Comparison of ENCODE assay signal across 8 mouse cellular contexts in the genomic region with DNA sequence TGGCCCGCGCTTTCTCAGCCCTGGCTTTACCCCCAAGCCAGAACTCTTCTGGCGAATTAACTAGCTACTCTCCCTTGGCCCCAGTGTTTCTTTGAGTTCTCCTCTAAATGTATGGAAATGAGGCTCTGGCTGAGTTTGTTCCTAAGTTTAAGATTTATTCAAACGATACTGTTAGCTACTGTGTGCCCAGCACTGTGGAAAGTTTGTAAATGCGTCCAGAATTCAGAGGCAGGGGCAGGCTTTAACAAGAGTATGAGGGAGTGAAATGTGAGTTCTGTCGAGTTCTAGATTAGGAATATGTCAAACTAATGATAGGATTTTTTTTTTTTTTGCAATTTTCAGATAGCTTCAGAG. TPM values are rescaled to one million over a fixed set of nuclear protein-coding genes. Genes with fewer than 3 reads are reported as not detected.
DNase-seq lines count a peak whose midpoint lies in the region; ATAC-seq and TF ChIP-seq lines count a peak whose summit lies in the region.

No protein-coding gene starts in this region.

- H3K36me3 ChIP-seq in heart, embryonic 14.5 days (ENCODE audit: control insufficient read depth, insufficient read depth, low read length), result peaks cover under 1% of the 10 kb centered on the region
- H3K36me3 ChIP-seq in ES-E14 (ENCODE audit: control insufficient read depth, insufficient read depth, low read length, poor library complexity, severe bottlenecking), result no peaks in the 10 kb centered on the region; the same call in 1 of the 2 replicates
- peaks cover under 1% of the 10 kb centered on the region; the same call in 1 of the 2 replicates for H3K36me3 ChIP-seq in hindbrain, embryonic 10.5 days

- ATAC-seq in heart, embryonic 14.5 days (ENCODE audit: insufficient number of reproducible peaks, insufficient read depth, low FRiP score, low read depth), result no peak
- ATAC-seq in megakaryocyte-erythroid progenitor cell, adult 5-6 weeks (replicated peaks; ENCODE audit: low FRiP score, low TSS enrichment, poor library complexity, severe bottlenecking), result peak; percentile 39

- no peak for DNase-seq in heart, postnatal 36 days
- DNase-seq in ES-E14 (ENCODE audit: low read depth, low spot score), result no peak
- DNase-seq in hindbrain, embryonic 10.5 days (ENCODE audit: low spot score), result no peak
- DNase-seq in cerebellum, adult 11-12 months, result no peak
- DNase-seq in adrenal gland, postnatal 4 days (ENCODE audit: low spot score in 2 of 2), result no peak
- DNase-seq in adipocyte (ENCODE audit: low spot score), result no peak

- WGBS in heart, embryonic 14.5 days, result 20% methylated on average over 6 of the region's 6 CpGs
- WGBS in hindbrain, embryonic 10.5 days, result 19% methylated on average over 6 of the region's 6 CpGs

- peak overlapping the region; percentile 68 to 91 for H3K27ac ChIP-seq in heart, embryonic 14.5 days (replicated peaks in 1 of 2; ENCODE audit: control insufficient read depth in 1 of 2, insufficient read depth in 1 of 2, low read depth in 2 of 2, low read length in 2 of 2)
- H3K27ac ChIP-seq in ES-E14 (ENCODE audit: insufficient read depth, low read depth, low read length, poor library complexity, severe bottlenecking), result no peak overlapping the region; the same call in 1 of the 2 replicates
- H3K27ac ChIP-seq in hindbrain, embryonic 10.5 days, result peak overlapping the region; percentile 92

- H3K9me3 ChIP-seq in heart, embryonic 14.5 days (ENCODE audit: control insufficient read depth, low read length), result no peaks in the 10 kb centered on the region
- H3K9me3 ChIP-seq in ES-E14 (ENCODE audit: control insufficient read depth, insufficient read depth, low read depth, low read length), result no peaks in the 10 kb centered on the region
- H3K9me3 ChIP-seq in hindbrain, embryonic 10.5 days, result no peaks in the 10 kb centered on the region

- peak overlapping the region; percentile 77; the same call in 1 of the 2 replicates for H3K9ac ChIP-seq in heart, embryonic 14.5 days (ENCODE audit: low read length)
- peak overlapping the region; percentile 60; the same call in 1 of the 2 replicates for H3K9ac ChIP-seq in ES-E14 (ENCODE audit: insufficient read depth, low read depth, low read length, poor library complexity, severe bottlenecking)

- no peaks in the 10 kb centered on the region for H3K27me3 ChIP-seq in heart, embryonic 14.5 days (ENCODE audit: control insufficient read depth, insufficient read depth, low read length)
- H3K27me3 ChIP-seq in hindbrain, embryonic 10.5 days (ENCODE audit: insufficient read depth, poor library complexity, severe bottlenecking), result no peaks in the 10 kb centered on the region

- H3K4me2 ChIP-seq in heart, embryonic 14.5 days (ENCODE audit: low read length), result peak overlapping the region; percentile 53

- H3K4me1 ChIP-seq in heart, embryonic 14.5 days (ENCODE audit: control insufficient read depth in 2 of 2, insufficient read depth in 2 of 2, low read length in 2 of 2), result no peaks in the 10 kb centered on the region
- 0 out of 4 replicates have a peak, but pooled peaks cover 0 to 2% of the 10 kb centered on the region in 2 experiments for H3K4me1 ChIP-seq in ES-E14 (ENCODE audit: control insufficient read depth in 2 of 2, insufficient read depth in 2 of 2, low read length in 2 of 2, poor library complexity in 1 of 2)
- H3K4me1 ChIP-seq in hindbrain, embryonic 10.5 days (replicated peaks), result no peaks in the 10 kb centered on the region

- H3K4me3 ChIP-seq in heart, embryonic 14.5 days (ENCODE audit: control insufficient read depth in 1 of 2, insufficient read depth in 1 of 2, low read depth in 1 of 2, low read length in 2 of 2), result peak overlapping the region; percentile 64 to 75
- H3K4me3 ChIP-seq in ES-E14 (ENCODE audit: insufficient read depth in 1 of 2, low read depth in 1 of 2, low read length in 2 of 2, poor library complexity in 1 of 2, severe bottlenecking in 1 of 2), result peak overlapping the region; percentile 81 to 94
- H3K4me3 ChIP-seq in hindbrain, embryonic 10.5 days, result peak overlapping the region; percentile 62

- intact Hi-C loops in heart, postnatal 36 days (cut with DNase I), result loop anchor here (5.0 kb wide), 1 partner anchor 45 kb away; a partner anchor contains a TSS

- in situ Hi-C loops in ES-E14 (cut with MboI; ENCODE audit: low sequenced_read_pairs in 2 of 2, unreplicated experiment in 2 of 2), result no loop called here

TF ChIP-seq in ES-E14, 5 proteins besides CTCF, POLR2A, EP300 and RAD21:
- no peak for TF ChIP-seq MAFK (IDR thresholded peaks at IDR 0.05; ENCODE audit: insufficient read depth, low read depth, low read length)
- no peak for TF ChIP-seq ZC3H11A (IDR thresholded peaks at IDR 0.05; ENCODE audit: borderline replicate concordance, low read depth, low read length)
- no peak for TF ChIP-seq CHD2 (IDR thresholded peaks at IDR 0.05; ENCODE audit: low read depth, low read length)
- no peak for TF ChIP-seq HCFC1 (IDR thresholded peaks at IDR 0.05; ENCODE audit: borderline replicate concordance, insufficient read depth, low read length)
- no peak for TF ChIP-seq ZNF384 (IDR thresholded peaks at IDR 0.05; ENCODE audit: low read depth, low read length)
TF ChIP-seq in ES-E14: peak in this region for 0.

RNA-seq across cellular contexts. Expression of a gene that starts 0.3 kb away (rescaled TPM):
- 70.6 and 73.9 TPM in 2 replicates for polyA plus RNA-seq in heart, embryonic 14.5 days (2014; fragmentation: Nextera tagmentation; extraction: Ambion mirVana)
- 10 to 100 TPM; 20.7 to 20.8 TPM for total RNA-seq in heart, postnatal 36 days (2021)
- total RNA-seq in ES-E14 (2012; rRNA removed), result 20.2 and 42.4 TPM in 2 replicates
- 70.6 and 100 TPM in 2 replicates for polyA plus RNA-seq in hindbrain, embryonic 10.5 days (2016; fragmentation: Nextera tagmentation; extraction: Ambion mirVana)
- 123 and 148 TPM in 2 replicates for total RNA-seq in megakaryocyte-erythroid progenitor cell, adult 5-6 weeks (2014; fragmentation: Nextera tagmentation)
- 214 and 241 TPM in 2 replicates for total RNA-seq in megakaryocyte-erythroid progenitor cell, adult 5-6 weeks (2017)
- 10 to 100 TPM; 42.1 to 47.1 TPM for total RNA-seq in adrenal gland, postnatal 4 days (2021)

RNA-seq across cellular contexts. Expression of a gene that starts 41.4 kb away (rescaled TPM):
- polyA plus RNA-seq in heart, embryonic 14.5 days (2014; fragmentation: Nextera tagmentation; extraction: Ambion mirVana), result 0.61 and 0.85 TPM in 2 replicates
- 1 to 10 TPM; 1.1 to 1.3 TPM for total RNA-seq in heart, postnatal 36 days (2021)
- 0.31 TPM in 1 of 2 replicates, not detected in the other for total RNA-seq in ES-E14 (2012; rRNA removed)
- 1.2 and 2.2 TPM in 2 replicates for polyA plus RNA-seq in hindbrain, embryonic 10.5 days (2016; fragmentation: Nextera tagmentation; extraction: Ambion mirVana)
- 52.5 and 52.7 TPM in 2 replicates for total RNA-seq in megakaryocyte-erythroid progenitor cell, adult 5-6 weeks (2014; fragmentation: Nextera tagmentation)
- total RNA-seq in megakaryocyte-erythroid progenitor cell, adult 5-6 weeks (2017), result 116 and 120 TPM in 2 replicates
- 1 to 10 TPM; 1.6 to 2.1 TPM for total RNA-seq in adrenal gland, postnatal 4 days (2021)

RNA-seq across cellular contexts. Expression of a gene that starts 43.5 kb away (rescaled TPM):
- polyA plus RNA-seq in heart, embryonic 14.5 days (2014; fragmentation: Nextera tagmentation; extraction: Ambion mirVana), result 303 and 361 TPM in 2 replicates
- total RNA-seq in heart, postnatal 36 days (2021), result 100 to 1,000 TPM in 1 of 2 experiments, 10 to 100 TPM in 1; 99.3 to 127 TPM
- total RNA-seq in ES-E14 (2012; rRNA removed), result 1,690 and 1,886 TPM in 2 replicates
- 271 and 325 TPM in 2 replicates for polyA plus RNA-seq in hindbrain, embryonic 10.5 days (2016; fragmentation: Nextera tagmentation; extraction: Ambion mirVana)
- total RNA-seq in megakaryocyte-erythroid progenitor cell, adult 5-6 weeks (2014; fragmentation: Nextera tagmentation), result 2,126 and 2,307 TPM in 2 replicates
- 7,427 and 9,426 TPM in 2 replicates for total RNA-seq in megakaryocyte-erythroid progenitor cell, adult 5-6 weeks (2017)
- 100 to 1,000 TPM; 362 to 397 TPM for total RNA-seq in adrenal gland, postnatal 4 days (2021)

RNA-seq across cellular contexts. Expression of a gene that starts 59.0 kb away (rescaled TPM):
- 2.4 and 3.2 TPM in 2 replicates for polyA plus RNA-seq in heart, embryonic 14.5 days (2014; fragmentation: Nextera tagmentation; extraction: Ambion mirVana)
- 1 to 10 TPM; 1.4 to 1.9 TPM for total RNA-seq in heart, postnatal 36 days (2021)
- 17.2 and 26.7 TPM in 2 replicates for total RNA-seq in ES-E14 (2012; rRNA removed)
- 4.9 and 6.2 TPM in 2 replicates for polyA plus RNA-seq in hindbrain, embryonic 10.5 days (2016; fragmentation: Nextera tagmentation; extraction: Ambion mirVana)
- 0.87 and 2.3 TPM in 2 replicates for total RNA-seq in megakaryocyte-erythroid progenitor cell, adult 5-6 weeks (2014; fragmentation: Nextera tagmentation)
- total RNA-seq in megakaryocyte-erythroid progenitor cell, adult 5-6 weeks (2017), result 5.5 and 6.1 TPM in 2 replicates
- 1 to 10 TPM; 7.8 to 7.9 TPM for total RNA-seq in adrenal gland, postnatal 4 days (2021)

RNA-seq across cellular contexts. Expression of a gene that starts 59.0 kb away (rescaled TPM):
- 81.0 and 85.6 TPM in 2 replicates for polyA plus RNA-seq in heart, embryonic 14.5 days (2014; fragmentation: Nextera tagmentation; extraction: Ambion mirVana)
- total RNA-seq in heart, postnatal 36 days (2021), result 10 to 100 TPM; 66.8 to 71.8 TPM
- total RNA-seq in ES-E14 (2012; rRNA removed), result 40.6 and 53.6 TPM in 2 replicates
- 164 and 210 TPM in 2 replicates for polyA plus RNA-seq in hindbrain, embryonic 10.5 days (2016; fragmentation: Nextera tagmentation; extraction: Ambion mirVana)
- total RNA-seq in megakaryocyte-erythroid progenitor cell, adult 5-6 weeks (2014; fragmentation: Nextera tagmentation), result 77.3 and 79.5 TPM in 2 replicates
- total RNA-seq in megakaryocyte-erythroid progenitor cell, adult 5-6 weeks (2017), result 145 and 188 TPM in 2 replicates
- total RNA-seq in adrenal gland, postnatal 4 days (2021), result 100 to 1,000 TPM in 1 of 2 experiments, 10 to 100 TPM in 1; 95.1 to 102 TPM

Comparison
In these comparisons a context has a peak if more than half of its experiments do, and no peak if none do; other contexts are left out.
1. RNA of a gene that starts 41.4 kb away (total RNA-seq): 52.5 to 120 TPM in megakaryocyte-erythroid progenitor cell, adult 5-6 weeks; 1.6 to 2.1 TPM in adrenal gland, postnatal 4 days, 1.1 to 1.3 TPM in heart, postnatal 36 days and 0.31 TPM in ES-E14; every median in the first group is over 10 times any median in the second.
2. Peak in every context shown above with its lines, with median percentiles within 50 percentile points of each other: H3K4me3 ChIP-seq.